Mouse (Mus musculus): Measurements from ENCODE around the gene Smbd1. TPM values are rescaled to one million over a fixed set of nuclear protein-coding genes. Genes with fewer than 3 reads are reported as not detected.

Gene Smbd1
- total and polyA plus RNA-seq, 3 experiments = not detected

DNA sequence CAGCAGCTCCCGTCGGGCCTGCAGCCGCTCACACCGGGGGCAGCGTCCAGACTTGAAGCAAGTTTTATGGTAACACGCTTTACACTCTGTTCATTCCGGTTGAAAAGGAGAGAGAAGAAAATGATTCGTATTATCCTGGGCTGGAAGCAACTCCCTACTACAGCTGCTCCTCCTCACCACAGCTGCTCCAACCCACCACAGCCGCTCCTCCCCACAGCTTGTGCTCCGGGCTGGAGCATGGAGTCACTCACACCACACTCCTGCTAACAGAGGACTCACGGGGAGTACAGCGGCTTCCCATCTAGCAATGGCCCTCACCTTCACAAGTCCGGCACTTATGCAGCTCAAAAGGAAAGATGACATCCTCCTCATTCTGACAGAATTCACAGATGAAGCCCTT is 13.8 kb upstream of the Smbd1 start:
- no peak overlapping the region for H3K4me3 ChIP-seq (ENCODE audit: low read depth, low read length)
- TF ChIP-seq POLR2AphosphoS5 (IDR thresholded peaks at IDR 0.05; ENCODE audit: insufficient replicate concordance, low read depth, low read length) (no peak), GATA2 (IDR thresholded peaks at IDR 0.05; ENCODE audit: borderline replicate concordance, low read depth, low read length) (no peak), GATA1 (IDR thresholded peaks at IDR 0.05; ENCODE audit: borderline replicate concordance, low read length) (no peak), TAL1 (conservative IDR thresholded peaks at IDR 0.05; ENCODE audit: low read depth, low read length) (no peak), CTCF (IDR thresholded peaks at IDR 0.05; ENCODE audit: low read depth, low read length) (no peak)
- no peak for DNase-seq (ENCODE audit: low spot score)
- H3K9me3 ChIP-seq (replicated peaks) = no peaks in the 10 kb centered on the region
- peaks cover 76% of the 10 kb centered on the region for H3K36me3 ChIP-seq (replicated peaks)
- H3K27me3 ChIP-seq (ENCODE audit: insufficient read depth, low read length) = peaks cover 1% of the 10 kb centered on the region; the same call in 1 of the 2 replicates
- ATAC-seq (ENCODE audit: extremely low read depth, insufficient number of reproducible peaks, low FRiP score, poor library complexity, severe bottlenecking) = no peak
- no peaks in the 10 kb centered on the region; the same call in 1 of the 2 replicates for H3K4me1 ChIP-seq (ENCODE audit: insufficient read depth, low read depth, low read length)

GRCm38 (mm10) chr16:32823487-32823886 is 13.2 kb upstream of the Smbd1 start:
- H3K9me3 ChIP-seq (replicated peaks) = no peaks in the 10 kb centered on the region
- H3K4me3 ChIP-seq (ENCODE audit: low read depth, low read length) = no peak overlapping the region
- peaks cover 5% of the 10 kb centered on the region for H3K27me3 ChIP-seq (ENCODE audit: insufficient read depth, low read length)
- no peaks in the 10 kb centered on the region; the same call in 1 of the 2 replicates for H3K4me1 ChIP-seq (ENCODE audit: insufficient read depth, low read depth, low read length)
- DNase-seq (ENCODE audit: low spot score) = no peak
- peaks cover 70% of the 10 kb centered on the region for H3K36me3 ChIP-seq (replicated peaks)
- TF ChIP-seq GATA1 (IDR thresholded peaks at IDR 0.05; ENCODE audit: borderline replicate concordance, low read length) (no peak), GATA2 (IDR thresholded peaks at IDR 0.05; ENCODE audit: borderline replicate concordance, low read depth, low read length) (no peak), POLR2AphosphoS5 (IDR thresholded peaks at IDR 0.05; ENCODE audit: insufficient replicate concordance, low read depth, low read length) (no peak), CTCF (IDR thresholded peaks at IDR 0.05; ENCODE audit: low read depth, low read length) (no peak), TAL1 (conservative IDR thresholded peaks at IDR 0.05; ENCODE audit: low read depth, low read length) (no peak)
- ATAC-seq (ENCODE audit: extremely low read depth, insufficient number of reproducible peaks, low FRiP score, poor library complexity, severe bottlenecking) = no peak

DNA sequence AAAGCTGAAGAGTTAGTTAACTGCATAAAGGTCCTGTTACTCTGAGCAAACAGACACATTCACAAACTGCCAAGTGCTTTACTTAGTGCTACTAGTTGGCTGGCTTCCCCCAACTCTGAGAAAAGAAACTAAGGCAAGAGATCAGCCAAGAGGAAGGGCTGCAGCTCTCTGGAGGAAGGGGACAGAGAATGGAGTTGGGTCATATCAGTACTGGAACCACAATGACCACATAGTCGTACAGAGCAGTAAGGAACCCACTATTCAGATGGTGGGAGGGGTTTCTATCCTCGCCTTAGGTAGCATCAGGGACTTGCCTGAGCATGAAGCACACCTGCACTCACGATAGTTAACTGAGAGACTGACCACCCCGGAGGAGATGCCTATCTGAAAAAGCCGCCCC is 12.6 kb upstream of the Smbd1 start:
- TF ChIP-seq GATA1 (IDR thresholded peaks at IDR 0.05; ENCODE audit: borderline replicate concordance, low read length) = no peak
- no peak for TF ChIP-seq GATA2 (IDR thresholded peaks at IDR 0.05; ENCODE audit: borderline replicate concordance, low read depth, low read length)
- TF ChIP-seq TAL1 (conservative IDR thresholded peaks at IDR 0.05; ENCODE audit: low read depth, low read length) = no peak
- no peak for TF ChIP-seq CTCF (IDR thresholded peaks at IDR 0.05; ENCODE audit: low read depth, low read length)
- no peak for TF ChIP-seq POLR2AphosphoS5 (IDR thresholded peaks at IDR 0.05; ENCODE audit: insufficient replicate concordance, low read depth, low read length)
- Histone ChIP-seq H3K9me3 (replicated peaks) (no peaks in the 10 kb centered on the region), H3K36me3 (replicated peaks) (peaks cover 64% of the 10 kb centered on the region), H3K4me3 (ENCODE audit: low read depth, low read length) (no peak overlapping the region), H3K27me3 (ENCODE audit: insufficient read depth, low read length) (peaks cover 5% of the 10 kb centered on the region), H3K4me1 (ENCODE audit: insufficient read depth, low read depth, low read length) (no peaks in the 10 kb centered on the region; the same call in 1 of the 2 replicates)
- DNase-seq (ENCODE audit: low spot score) (no peak), ATAC-seq (ENCODE audit: extremely low read depth, insufficient number of reproducible peaks, low FRiP score, poor library complexity, severe bottlenecking) (no peak)

GRCm38 (mm10) chr16:32822450-32822827 is 12.2 kb upstream of the Smbd1 start:
- ATAC-seq (ENCODE audit: extremely low read depth, insufficient number of reproducible peaks, low FRiP score, poor library complexity, severe bottlenecking) = no peak
- Histone ChIP-seq H3K4me3 (ENCODE audit: low read depth, low read length) (no peak overlapping the region), H3K9me3 (replicated peaks) (no peaks in the 10 kb centered on the region), H3K36me3 (replicated peaks) (peaks cover 59% of the 10 kb centered on the region), H3K27me3 (ENCODE audit: insufficient read depth, low read length) (peaks cover 10% of the 10 kb centered on the region), H3K4me1 (ENCODE audit: insufficient read depth, low read depth, low read length) (no peaks in the 10 kb centered on the region; the same call in 1 of the 2 replicates)
- TF ChIP-seq TAL1 (conservative IDR thresholded peaks at IDR 0.05; ENCODE audit: low read depth, low read length) (no peak), CTCF (IDR thresholded peaks at IDR 0.05; ENCODE audit: low read depth, low read length) (no peak), GATA2 (IDR thresholded peaks at IDR 0.05; ENCODE audit: borderline replicate concordance, low read depth, low read length) (no peak), GATA1 (IDR thresholded peaks at IDR 0.05; ENCODE audit: borderline replicate concordance, low read length) (no peak), POLR2AphosphoS5 (IDR thresholded peaks at IDR 0.05; ENCODE audit: insufficient replicate concordance, low read depth, low read length) (no peak)
- no peak for DNase-seq (ENCODE audit: low spot score)

DNA sequence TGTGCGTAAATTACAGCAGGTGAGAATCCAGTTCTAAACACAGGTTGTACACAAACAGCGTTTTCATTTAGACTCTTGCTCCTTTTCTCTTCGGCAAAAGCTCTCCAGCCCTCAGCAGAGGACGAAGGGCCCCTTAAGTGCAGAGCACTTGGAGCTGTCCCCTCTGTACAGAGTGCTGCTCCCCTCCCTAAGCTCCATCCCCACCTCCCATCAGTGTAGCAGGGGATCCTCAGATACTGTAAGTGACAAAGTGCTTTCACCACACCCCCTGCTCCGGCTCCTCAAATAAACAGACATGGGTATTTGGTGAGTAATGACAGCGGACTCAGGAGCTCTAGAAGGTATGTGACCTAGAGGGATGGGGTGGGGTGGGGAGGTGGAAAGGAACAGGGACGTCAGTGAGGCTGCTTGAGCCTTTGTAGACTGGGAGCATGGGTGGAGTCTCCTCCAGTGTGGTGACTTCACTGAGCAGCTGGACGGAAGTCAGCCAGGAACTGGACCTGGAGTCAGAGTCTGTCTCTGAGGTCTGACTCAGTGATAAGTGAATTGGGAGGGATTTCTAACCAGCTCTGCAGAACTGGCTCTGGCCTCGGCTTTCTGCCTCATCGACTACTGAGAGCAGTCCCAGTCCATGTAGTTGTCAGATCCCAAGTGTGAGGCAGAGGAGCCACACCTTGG is 11.6 kb upstream of the Smbd1 start:
- ATAC-seq (ENCODE audit: extremely low read depth, insufficient number of reproducible peaks, low FRiP score, poor library complexity, severe bottlenecking) (no peak), DNase-seq (ENCODE audit: low spot score) (no peak)
- Histone ChIP-seq H3K36me3 (replicated peaks) (peaks cover 54% of the 10 kb centered on the region), H3K4me1 (ENCODE audit: insufficient read depth, low read depth, low read length) (no peaks in the 10 kb centered on the region; the same call in 1 of the 2 replicates), H3K27me3 (ENCODE audit: insufficient read depth, low read length) (peaks cover 12% of the 10 kb centered on the region), H3K4me3 (ENCODE audit: low read depth, low read length) (no peak overlapping the region), H3K9me3 (replicated peaks) (no peaks in the 10 kb centered on the region)
- TF ChIP-seq GATA2 (IDR thresholded peaks at IDR 0.05; ENCODE audit: borderline replicate concordance, low read depth, low read length) = no peak
- TF ChIP-seq GATA1 (IDR thresholded peaks at IDR 0.05; ENCODE audit: borderline replicate concordance, low read length) = no peak
- TF ChIP-seq TAL1 (conservative IDR thresholded peaks at IDR 0.05; ENCODE audit: low read depth, low read length) = no peak
- no peak for TF ChIP-seq POLR2AphosphoS5 (IDR thresholded peaks at IDR 0.05; ENCODE audit: insufficient replicate concordance, low read depth, low read length)
- TF ChIP-seq CTCF (IDR thresholded peaks at IDR 0.05; ENCODE audit: low read depth, low read length) = no peak

GRCm38 (mm10) chr16:32818441-32818840 is 8.2 kb upstream of the Smbd1 start:
- Histone ChIP-seq H3K9me3 (replicated peaks) (no peaks in the 10 kb centered on the region), H3K4me1 (ENCODE audit: insufficient read depth, low read depth, low read length) (peaks cover 7% of the 10 kb centered on the region; the same call in 1 of the 2 replicates), H3K27me3 (ENCODE audit: insufficient read depth, low read length) (peaks cover 37% of the 10 kb centered on the region), H3K4me3 (ENCODE audit: low read depth, low read length) (no peak overlapping the region), H3K36me3 (replicated peaks) (peaks cover 19% of the 10 kb centered on the region)
- no peak for DNase-seq (ENCODE audit: low spot score)
- no peak for TF ChIP-seq CTCF (IDR thresholded peaks at IDR 0.05; ENCODE audit: low read depth, low read length)
- ATAC-seq (ENCODE audit: extremely low read depth, insufficient number of reproducible peaks, low FRiP score, poor library complexity, severe bottlenecking) = no peak

Measured in G1E (cell line).